Mouse (Mus musculus): Measurements from ENCODE around the gene Nvl.

GRCm38 (mm10) chr1:181090048-181090447 lies 54.0 kb downstream of the Nvl start:
- no peak for TF ChIP-seq CTCF (IDR thresholded peaks at IDR 0.05; ENCODE audit: control insufficient read depth, insufficient read depth, insufficient read length)
- no peak for TF ChIP-seq MYOD1 (IDR thresholded peaks at IDR 0.05; ENCODE audit: control insufficient read depth, insufficient read length, low read depth)
- TF ChIP-seq FOSL1 (IDR thresholded peaks at IDR 0.05; ENCODE audit: insufficient read depth, low read length, poor library complexity, severe bottlenecking) = no peak
- TF ChIP-seq MAX (IDR thresholded peaks at IDR 0.05) = no peak

All from C2C12 (cell line).